Mouse (Mus musculus): ENCODE data around the gene Mbd3. TPM values are rescaled to one million over a fixed set of nuclear protein-coding genes. Genes with fewer than 3 reads are reported as not detected.

Mbd3 gene
- polyA plus RNA-seq, 1 experiment from 2014 or later = 227 TPM

Small RNAs within 50 kb of the gene (microRNA-seq; reads per million reads assigned to microRNA genes)
- not detected for gene Gm22721

Other genes with a start within 250 kb of the Mbd3 start
- gene Cirbp, start 233.6 kb downstream of the Mbd3 start, polyA plus RNA-seq (2015; fragmentation: Nextera tagmentation; extraction: Ambion mirVana) = 364 and 392 TPM in 2 replicates
- gene 1600002K03Rik, start 226.6 kb downstream of the Mbd3 start, polyA plus RNA-seq (2015; fragmentation: Nextera tagmentation; extraction: Ambion mirVana) = 13.3 and 14.7 TPM in 2 replicates
- gene Efna2, start 220.1 kb downstream of the Mbd3 start, polyA plus RNA-seq (2015; fragmentation: Nextera tagmentation; extraction: Ambion mirVana) = 53.4 and 54.6 TPM in 2 replicates
- gene Mum1, start 173.1 kb downstream of the Mbd3 start, polyA plus RNA-seq (2015; fragmentation: Nextera tagmentation; extraction: Ambion mirVana) = 56.4 and 59.5 TPM in 2 replicates
- gene Ndufs7, start 150.4 kb downstream of the Mbd3 start, polyA plus RNA-seq (2015; fragmentation: Nextera tagmentation; extraction: Ambion mirVana) = 290 and 305 TPM in 2 replicates
- gene Gamt, start 138.5 kb downstream of the Mbd3 start, polyA plus RNA-seq (2015; fragmentation: Nextera tagmentation; extraction: Ambion mirVana) = 16.8 and 18.9 TPM in 2 replicates
- gene Dazap1, start 138.1 kb downstream of the Mbd3 start, polyA plus RNA-seq (2015; fragmentation: Nextera tagmentation; extraction: Ambion mirVana) = 60.5 and 60.8 TPM in 2 replicates
- 516 and 528 TPM in 2 replicates for gene Rps15, start 107.1 kb downstream of the Mbd3 start, polyA plus RNA-seq (2015; fragmentation: Nextera tagmentation; extraction: Ambion mirVana)
- gene Apc2, start 103.6 kb downstream of the Mbd3 start, polyA plus RNA-seq (2015; fragmentation: Nextera tagmentation; extraction: Ambion mirVana) = 223 and 247 TPM in 2 replicates
- 25.4 and 28.0 TPM in 2 replicates for gene 2310011J03Rik, start 79.0 kb downstream of the Mbd3 start, polyA plus RNA-seq (2015; fragmentation: Nextera tagmentation; extraction: Ambion mirVana)
- gene Pcsk4, start 70.1 kb downstream of the Mbd3 start, polyA plus RNA-seq (2015; fragmentation: Nextera tagmentation; extraction: Ambion mirVana) = 4.4 and 5.8 TPM in 2 replicates
- gene Reep6, start 69.6 kb downstream of the Mbd3 start, polyA plus RNA-seq (2015; fragmentation: Nextera tagmentation; extraction: Ambion mirVana) = 5.5 TPM in 2 replicates
- 0.67 and 0.79 TPM in 2 replicates for gene Adamtsl5, start 51.1 kb downstream of the Mbd3 start, polyA plus RNA-seq (2015; fragmentation: Nextera tagmentation; extraction: Ambion mirVana)
- 6.2 TPM in 2 replicates for gene Plk5, start 43.1 kb downstream of the Mbd3 start, polyA plus RNA-seq (2015; fragmentation: Nextera tagmentation; extraction: Ambion mirVana)
- gene Mex3d, start 11.9 kb downstream of the Mbd3 start, polyA plus RNA-seq (2015; fragmentation: Nextera tagmentation; extraction: Ambion mirVana) = 18.3 and 18.8 TPM in 2 replicates
- gene Uqcr11, start 7.3 kb upstream of the Mbd3 start, polyA plus RNA-seq (2015; fragmentation: Nextera tagmentation; extraction: Ambion mirVana) = 581 and 629 TPM in 2 replicates
- 44.9 and 55.8 TPM in 2 replicates for gene Tcf3, start 34.1 kb upstream of the Mbd3 start, polyA plus RNA-seq (2015; fragmentation: Nextera tagmentation; extraction: Ambion mirVana)
- 1.9 and 2.6 TPM in 2 replicates for gene Onecut3, start 95.3 kb upstream of the Mbd3 start, polyA plus RNA-seq (2015; fragmentation: Nextera tagmentation; extraction: Ambion mirVana)
- 0.90 and 1.2 TPM in 2 replicates for gene Atp8b3, start 139.6 kb upstream of the Mbd3 start, polyA plus RNA-seq (2015; fragmentation: Nextera tagmentation; extraction: Ambion mirVana)
- 33.9 and 35.0 TPM in 2 replicates for gene Rexo1, start 162.0 kb upstream of the Mbd3 start, polyA plus RNA-seq (2015; fragmentation: Nextera tagmentation; extraction: Ambion mirVana)
- gene Klf16, start 177.8 kb upstream of the Mbd3 start, polyA plus RNA-seq (2015; fragmentation: Nextera tagmentation; extraction: Ambion mirVana) = 6.0 and 6.3 TPM in 2 replicates
- 126 and 152 TPM in 2 replicates for gene Abhd17a, start 190.8 kb upstream of the Mbd3 start, polyA plus RNA-seq (2015; fragmentation: Nextera tagmentation; extraction: Ambion mirVana)
- gene Scamp4, start 203.3 kb upstream of the Mbd3 start, polyA plus RNA-seq (2015; fragmentation: Nextera tagmentation; extraction: Ambion mirVana) = 65.0 and 66.2 TPM in 2 replicates
- 6.0 and 6.9 TPM in 2 replicates for gene Adat3, start 203.3 kb upstream of the Mbd3 start, polyA plus RNA-seq (2015; fragmentation: Nextera tagmentation; extraction: Ambion mirVana)
- gene Gm49322, start 206.5 kb upstream of the Mbd3 start, polyA plus RNA-seq (2015; fragmentation: Nextera tagmentation; extraction: Ambion mirVana) = 4.6 and 5.0 TPM in 2 replicates
- gene Csnk1g2, start 223.3 kb upstream of the Mbd3 start, polyA plus RNA-seq (2015; fragmentation: Nextera tagmentation; extraction: Ambion mirVana) = 107 and 123 TPM in 2 replicates